Mouse (Mus musculus): ENCODE measurements around the gene Prtn3.

DNA sequence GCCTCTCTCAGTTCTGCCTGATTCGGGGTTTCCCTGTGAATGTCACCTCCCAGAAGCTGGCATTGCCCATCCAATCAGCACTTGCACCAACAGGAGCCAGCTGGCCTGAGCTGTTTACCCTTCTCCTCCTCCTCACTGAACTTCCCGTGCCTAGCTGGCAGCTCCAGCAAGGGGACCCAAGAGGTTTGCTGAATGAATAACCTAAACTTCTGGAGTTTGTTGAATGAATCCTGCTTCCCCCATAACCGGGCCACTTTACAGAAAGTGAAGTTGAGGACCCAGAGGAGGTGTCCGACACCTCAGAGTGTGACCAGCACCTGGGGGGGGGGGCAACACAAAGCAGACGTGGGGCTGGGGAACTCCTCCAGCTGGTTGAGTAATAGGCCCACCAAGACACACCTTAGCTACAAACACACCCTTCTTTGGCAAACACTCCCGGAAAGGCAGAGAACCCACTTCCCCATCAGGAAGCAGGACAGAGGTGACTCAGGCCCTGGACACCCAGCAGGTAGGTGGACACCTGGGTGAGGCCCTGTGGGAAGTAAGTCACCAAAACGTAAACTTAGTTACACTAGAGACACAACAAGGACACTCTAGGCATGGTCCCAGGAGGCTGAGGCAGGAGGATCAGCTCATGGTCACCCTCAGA lies 40.8 kb downstream of the Prtn3 start:
- TF ChIP-seq CTCF (IDR thresholded peaks at IDR 0.05) = no peak
- TF ChIP-seq EP300 (IDR thresholded peaks at IDR 0.05) = no peak
